ENCODE assay signal across 26 mouse cellular contexts in the genomic region with DNA sequence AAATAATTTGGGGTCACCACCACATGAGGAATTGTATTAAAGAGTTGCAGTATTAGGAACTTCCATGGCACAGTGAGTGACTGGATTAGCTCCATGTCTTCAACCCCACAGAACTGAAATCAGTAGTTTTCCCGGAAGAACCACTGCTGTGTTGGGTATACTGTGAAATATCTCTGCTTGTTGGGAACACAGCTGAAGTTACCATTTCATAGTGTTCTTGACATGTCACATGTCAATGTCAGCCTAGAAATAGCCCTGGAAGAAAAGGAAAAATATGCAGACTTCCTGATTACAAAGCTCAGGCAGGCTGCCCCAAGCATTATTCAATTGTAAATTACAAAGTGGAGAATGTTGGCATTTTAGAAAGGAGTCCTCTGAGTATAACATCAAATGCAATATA.
A peak's percentile ranks its signal among the peaks of the same experiment; 100 is the strongest.
DNase-seq lines count a peak whose midpoint lies in the region; ATAC-seq and TF ChIP-seq lines count a peak whose summit lies in the region.
"Had no signal": no experiment of that assay in that cellular context is flagged by ENCODE, and none has a peak within 500 bp of the region (broad histone marks: within the 10 kb centered on the region; RNA-seq: fewer than 3 reads in every experiment).

No protein-coding gene starts in this region.

- no peak for ATAC-seq in heart, embryonic 12.5 days (ENCODE audit: insufficient number of reproducible peaks, low FRiP score)
- ATAC-seq: forebrain, postnatal 0 days; intestine, postnatal 0 days; Patski had no signal

- H3K4me2 ChIP-seq in heart, embryonic 12.5 days, result peak overlapping the region; percentile 12; the same call in 1 of the 2 replicates
- H3K4me2 ChIP-seq: embryonic facial prominence, embryonic 12.5 days; hindbrain, embryonic 12.5 days; limb, embryonic 15.5 days; midbrain, embryonic 13.5 days had no signal

- no peaks in the 10 kb centered on the region for H3K36me3 ChIP-seq in heart, embryonic 12.5 days
- H3K36me3 ChIP-seq: embryonic facial prominence, embryonic 12.5 days; limb, embryonic 15.5 days; midbrain, embryonic 13.5 days had no signal

- WGBS in heart, embryonic 12.5 days, result 25% methylated on average over 1 of the region's 1 CpGs

- peaks cover 86% of the 10 kb centered on the region for H3K4me1 ChIP-seq in heart, embryonic 12.5 days (replicated peaks)

- no peak for DNase-seq in layer of hippocampus, adult 2 months (ENCODE audit: low spot score in 2 of 2)
- DNase-seq in layer of hippocampus, postnatal 10 days (ENCODE audit: low spot score in 2 of 2), result no peak
- DNase-seq in adipocyte (ENCODE audit: low spot score), result peak; percentile 10
- peak; percentile 32 for DNase-seq in lung, postnatal 10 days
- DNase-seq in thymus, adult 18-20 months, result no peak
- DNase-seq in ovary, postnatal 36 days (ENCODE audit: low spot score), result no peak
- DNase-seq: B cell, adult 2 months; cerebellum, adult 18-20 months; cerebellum, postnatal 14 days; forebrain, postnatal 0 days; gastrocnemius, postnatal 14 days; kidney, postnatal 36 days; left cerebral cortex, postnatal 4 days; right cerebral cortex, postnatal 14 days had no signal

- H3K9me3 ChIP-seq in heart, embryonic 12.5 days (replicated peaks), result no peaks in the 10 kb centered on the region
- H3K9me3 ChIP-seq: embryonic facial prominence, embryonic 12.5 days; G1E; hindbrain, embryonic 12.5 days; limb, embryonic 15.5 days; midbrain, embryonic 13.5 days had no signal

- no peaks in the 10 kb centered on the region for H3K27me3 ChIP-seq in heart, embryonic 12.5 days (replicated peaks)
- H3K27me3 ChIP-seq: CH12.LX; embryonic facial prominence, embryonic 12.5 days; hindbrain, embryonic 12.5 days; limb, embryonic 15.5 days; midbrain, embryonic 13.5 days; Patski had no signal

- H3K4me3 ChIP-seq in layer of hippocampus, adult 2 months, result no peak overlapping the region
- no peak overlapping the region for H3K4me3 ChIP-seq in heart, embryonic 12.5 days
- H3K4me3 ChIP-seq: embryonic facial prominence, embryonic 12.5 days; hindbrain, embryonic 12.5 days; left cerebral cortex, adult 2 months; limb, embryonic 15.5 days; midbrain, embryonic 13.5 days had no signal

- H3K9ac ChIP-seq in heart, embryonic 12.5 days, result no peak overlapping the region
- H3K9ac ChIP-seq: embryonic facial prominence, embryonic 12.5 days; forebrain, postnatal 0 days; hindbrain, embryonic 12.5 days; limb, embryonic 15.5 days; liver, embryonic 14.5 days; midbrain, embryonic 13.5 days had no signal

- H3K27ac ChIP-seq in layer of hippocampus, adult 2 months, result peak overlapping the region; percentile 33; the same call in 1 of the 2 replicates
- H3K27ac ChIP-seq in heart, embryonic 12.5 days (ENCODE audit: poor library complexity, severe bottlenecking), result peak overlapping the region; percentile 91
- H3K27ac ChIP-seq: embryonic facial prominence, embryonic 12.5 days; left cerebral cortex, adult 2 months; limb, embryonic 15.5 days; liver, embryonic 14.5 days; stomach, postnatal 0 days had no signal

- TF ChIP-seq CTCF in layer of hippocampus, adult 2 months (conservative IDR thresholded peaks at IDR 0.05), result no peak

Comparison
In these comparisons a context has a peak if more than half of its experiments do, and no peak if none do; other contexts are left out.
1. DNase-seq: peak in adipocyte (single experiment) and lung, postnatal 10 days (single experiment); none in layer of hippocampus, adult 2 months (0 of 2), layer of hippocampus, postnatal 10 days (0 of 2), thymus, adult 18-20 months (0 of 2) and ovary, postnatal 36 days (single experiment).